Mouse (Mus musculus) midbrain, embryonic 15.5 days (tissue): ENCODE results near the gene Arl6. TPM values are rescaled to one million over a fixed set of nuclear protein-coding genes. Genes with fewer than 3 reads are reported as not detected.

ENCODE experiments used
- polyA plus RNA-seq: library from polyadenylated mRNA; unstranded; fragments of >200 nt; fragmentation: Nextera tagmentation; extraction: Ambion mirVana; gene quantifications from 2 replicates; pipeline ENCODE4 v1.2.1, GENCODE M21; 2015

Arl6 gene
- polyA plus RNA-seq, 1 experiment from 2014 or later = 48.8 TPM

Other genes with a start within 250 kb of the Arl6 start
- 0.06 and 0.13 TPM in 2 replicates for gene Gabrr3, start 232.1 kb downstream of the Arl6 start, polyA plus RNA-seq
- gene Riox2, start 167.6 kb downstream of the Arl6 start, polyA plus RNA-seq = 13.6 and 14.0 TPM in 2 replicates
- gene Crybg3, start 38.4 kb downstream of the Arl6 start, polyA plus RNA-seq = 2.5 and 3.0 TPM in 2 replicates